Mouse (Mus musculus): ENCODE results near the gene Ifitm2.

DNA sequence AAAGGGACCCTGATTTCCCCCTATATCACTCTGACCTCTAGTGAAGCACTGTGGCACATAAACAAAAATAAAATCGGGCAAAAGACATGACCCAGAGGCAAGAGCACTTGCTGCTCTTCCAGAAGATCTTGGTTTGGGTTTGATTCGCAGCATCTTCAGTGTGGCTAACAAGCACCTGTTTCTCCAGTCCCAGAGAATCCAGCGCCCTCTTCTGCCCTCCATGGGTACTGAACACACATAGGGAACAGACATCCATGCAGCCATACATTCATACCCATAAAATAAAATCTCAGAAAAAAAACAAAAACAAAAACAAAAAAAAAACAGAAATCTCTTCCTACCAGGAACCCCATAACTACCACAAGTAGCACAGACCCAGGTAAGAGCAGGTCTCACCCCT is 17.4 kb downstream of the Ifitm2 start:
- no peak for TF ChIP-seq EP300 (IDR thresholded peaks at IDR 0.05; ENCODE audit: low read length)
- peak; percentile 20 to 59; a peak in 2 of 4 replicates for TF ChIP-seq CTCF (conservative IDR thresholded peaks at IDR 0.05 in 1 of 2, IDR thresholded peaks at IDR 0.05 in 1 of 2; ENCODE audit: low read depth in 2 of 2, low read length in 2 of 2)
- no peak for TF ChIP-seq POLR2A (IDR thresholded peaks at IDR 0.05; ENCODE audit: low read depth, low read length)
- TF ChIP-seq USF1 (IDR thresholded peaks at IDR 0.05; ENCODE audit: low read depth, low read length) = no peak
- no peak for TF ChIP-seq MAX (IDR thresholded peaks at IDR 0.05; ENCODE audit: low read length)
- TF ChIP-seq ETS1 (conservative IDR thresholded peaks at IDR 0.05; ENCODE audit: low read depth, low read length) = no peak
- peak; percentile 40 for TF ChIP-seq RAD21 (IDR thresholded peaks at IDR 0.05; ENCODE audit: low read depth, low read length)
- no peak for TF ChIP-seq ZNF384 (IDR thresholded peaks at IDR 0.05; ENCODE audit: low read depth, low read length)
- no peak for TF ChIP-seq BHLHE40 (IDR thresholded peaks at IDR 0.05; ENCODE audit: low read depth, low read length)
- no peak for TF ChIP-seq CHD1 (IDR thresholded peaks at IDR 0.05; ENCODE audit: low read depth, low read length)
- TF ChIP-seq MYC (IDR thresholded peaks at IDR 0.05; ENCODE audit: low read depth, low read length) = no peak
